Mouse (Mus musculus): ENCODE results near the gene Syce2. TPM values are rescaled to one million over a fixed set of nuclear protein-coding genes. Genes with fewer than 3 reads are reported as not detected.
A peak's percentile ranks its signal among the peaks of the same experiment; 100 is the strongest.

The Syce2 gene
- polyA plus RNA-seq, 1 experiment from 2014 or later = 72.1 TPM

DNA sequence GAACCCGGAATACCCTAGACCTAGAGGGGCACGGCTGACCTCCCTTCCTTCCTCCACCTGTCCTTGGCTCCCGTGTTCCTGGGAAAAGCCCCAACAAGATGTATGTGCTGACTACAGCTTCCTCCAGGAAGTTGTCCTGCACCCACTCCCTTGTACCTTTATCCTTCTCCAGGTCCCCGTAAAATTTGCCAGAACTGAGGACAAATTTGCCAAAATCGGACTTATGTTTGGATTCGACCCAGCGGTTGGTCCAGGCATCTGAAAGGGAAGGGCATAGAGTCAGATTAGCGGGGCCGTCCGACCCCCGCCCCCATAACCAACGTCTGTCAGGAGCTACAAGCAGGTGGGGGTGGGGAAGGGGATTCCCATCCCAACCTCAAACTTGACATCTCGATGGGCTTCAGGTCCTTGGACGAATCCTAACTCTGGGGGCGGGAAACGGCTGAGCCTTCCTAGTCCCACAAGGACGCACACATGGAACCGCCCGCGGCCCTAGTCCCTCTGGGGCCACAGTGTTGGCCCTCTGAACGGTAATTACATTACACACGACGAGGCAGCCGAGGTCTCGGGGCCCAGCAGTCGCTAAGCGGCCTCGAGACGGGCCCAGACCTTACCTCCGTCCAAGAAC lies 25.7 kb upstream of the Syce2 start:
- peaks cover 30% of the 10 kb centered on the region for H3K4me1 ChIP-seq
- H3K9me3 ChIP-seq = no peaks in the 10 kb centered on the region
- no peaks in the 10 kb centered on the region for H3K27me3 ChIP-seq
- peak; percentile 19; the same call in 1 of the 2 replicates for ATAC-seq (ENCODE audit: borderline replicate concordance, extremely low read depth, low FRiP score, low TSS enrichment)
- peak overlapping the region; percentile 77 for H3K27ac ChIP-seq
- WGBS = under 1% methylated on average over 30 of the region's 30 CpGs
- peak overlapping the region; percentile 82 for H3K4me3 ChIP-seq
- H3K36me3 ChIP-seq = peaks cover 42% of the 10 kb centered on the region
- peak overlapping the region; percentile 66 for H3K4me2 ChIP-seq
- H3K9ac ChIP-seq = peak overlapping the region; percentile 90

GRCm38 (mm10) chr8:84846722-84847572 lies 25.0 kb upstream of the Syce2 start, which contains the start of gene Calr:
Calr (minus strand) TSS chr8:84846934.
- peak within 1 kb of the TSS; percentile 66 for H3K4me2 ChIP-seq
- H3K4me3 ChIP-seq = peak within 1 kb of the TSS; percentile 82
- no peaks in the 10 kb centered on the region for H3K27me3 ChIP-seq
- peak; percentile 100 for ATAC-seq (ENCODE audit: borderline replicate concordance, extremely low read depth, low FRiP score, low TSS enrichment)
- H3K9me3 ChIP-seq = no peaks in the 10 kb centered on the region
- H3K36me3 ChIP-seq = peaks cover 34% of the 10 kb centered on the region
- WGBS = under 1% methylated on average over 55 of the region's 55 CpGs
- H3K27ac ChIP-seq = peak within 1 kb of the TSS; percentile 82
- H3K4me1 ChIP-seq = peaks cover 30% of the 10 kb centered on the region
- H3K9ac ChIP-seq = peak within 1 kb of the TSS; percentile 90

- Histone ChIP-seq H3K4me3 (peak overlapping the region; percentile 82), H3K36me3 (peaks cover 25% of the 10 kb centered on the region), H3K4me1 (peaks cover 30% of the 10 kb centered on the region), H3K27me3 (no peaks in the 10 kb centered on the region), H3K9me3 (no peaks in the 10 kb centered on the region), H3K4me2 (peak overlapping the region; percentile 66), H3K9ac (peak overlapping the region; percentile 64), H3K27ac (peak overlapping the region; percentile 82)
- ATAC-seq (ENCODE audit: borderline replicate concordance, extremely low read depth, low FRiP score, low TSS enrichment) = no peak
- 37% methylated on average over 6 of the region's 6 CpGs for WGBS
These were observed 24.1 kb upstream of the Syce2 start for GRCm38 (mm10) chr8:84847684-84848435.

- Histone ChIP-seq H3K27ac (no peak overlapping the region), H3K36me3 (peaks cover 20% of the 10 kb centered on the region), H3K4me3 (peak overlapping the region; percentile 91), H3K9ac (no peak overlapping the region), H3K9me3 (no peaks in the 10 kb centered on the region), H3K27me3 (no peaks in the 10 kb centered on the region), H3K4me1 (peaks cover 12% of the 10 kb centered on the region), H3K4me2 (no peak overlapping the region)
- 91% methylated on average over 3 of the region's 3 CpGs for WGBS
- no peak for ATAC-seq (ENCODE audit: borderline replicate concordance, extremely low read depth, low FRiP score, low TSS enrichment)
These were observed 15.5 kb upstream of the Syce2 start for GRCm38 (mm10) chr8:84856434-84856833.

DNA sequence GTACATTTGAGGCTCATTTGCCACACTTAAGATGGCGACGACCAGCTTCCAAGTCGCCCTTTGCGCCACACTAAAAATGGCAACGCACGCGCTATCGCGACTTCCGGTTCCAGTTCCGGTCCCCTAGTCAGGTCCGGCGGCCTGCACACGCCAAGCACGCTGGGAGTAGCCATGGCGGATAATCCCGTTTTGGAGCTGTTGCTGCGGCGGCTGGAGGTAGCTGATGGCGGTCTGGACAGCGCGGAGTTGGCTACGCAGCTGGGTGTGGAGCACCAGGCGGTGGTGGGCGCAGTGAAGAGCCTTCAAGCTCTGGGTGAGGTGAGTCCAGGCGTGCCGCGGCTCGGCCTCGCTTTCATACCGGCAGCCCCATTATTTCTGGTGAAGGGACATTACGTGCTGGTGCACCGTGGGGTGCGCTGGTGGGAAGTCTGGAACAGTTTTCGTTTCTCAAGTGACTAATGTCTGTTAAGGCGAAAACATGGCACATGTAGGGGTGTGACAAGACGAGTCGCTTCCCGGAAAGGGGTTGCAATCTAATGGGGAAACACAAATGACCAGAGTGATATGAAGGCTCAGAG lies 15.0 kb upstream of the Syce2 start, which contains the start of gene Farsa:
Farsa (plus strand) TSS at position 126 of the 578 bp plus-strand sequence.
- under 1% methylated on average over 39 of the region's 39 CpGs for WGBS
- H3K4me2 ChIP-seq = peak within 1 kb of the TSS; percentile 75
- peak; percentile 91 for ATAC-seq (ENCODE audit: borderline replicate concordance, extremely low read depth, low FRiP score, low TSS enrichment)

GRCm38 (mm10) chr8:84872309-84872965 lies 526 bp downstream of the Syce2 start:
- Histone ChIP-seq H3K4me2 (peak overlapping the region; percentile 100), H3K4me3 (peak overlapping the region; percentile 54), H3K9ac (peak overlapping the region; percentile 58), H3K4me1 (peaks cover 20% of the 10 kb centered on the region), H3K9me3 (no peaks in the 10 kb centered on the region), H3K27me3 (no peaks in the 10 kb centered on the region), H3K27ac (0 out of 2 replicates have a peak overlapping the region, but pooled peaks have one; percentile 30), H3K36me3 (peaks cover 20% of the 10 kb centered on the region)
- ATAC-seq (ENCODE audit: borderline replicate concordance, extremely low read depth, low FRiP score, low TSS enrichment) = peak; percentile 66; the same call in 1 of the 2 replicates
- 1% methylated on average over 53 of the region's 54 CpGs for WGBS

More for the DNA sequence above, 15.0 kb upstream of the Syce2 start, which contains the start of gene Farsa:
- Histone ChIP-seq H3K4me3 (peak within 1 kb of the TSS; percentile 91), H3K9ac (peak within 1 kb of the TSS; percentile 93), H3K36me3 (peaks cover 25% of the 10 kb centered on the region), H3K27me3 (no peaks in the 10 kb centered on the region), H3K9me3 (no peaks in the 10 kb centered on the region), H3K4me1 (peaks cover 12% of the 10 kb centered on the region), H3K27ac (peak within 1 kb of the TSS; percentile 68; the same call in 1 of the 2 replicates)

- Histone ChIP-seq H3K36me3 (peaks cover 14% of the 10 kb centered on the region), H3K4me3 (peak overlapping the region; percentile 54), H3K4me2 (peak overlapping the region; percentile 100), H3K9ac (no peak overlapping the region), H3K27ac (no peak overlapping the region), H3K4me1 (peaks cover 20% of the 10 kb centered on the region), H3K9me3 (no peaks in the 10 kb centered on the region), H3K27me3 (no peaks in the 10 kb centered on the region)
- 64% methylated on average over 4 of the region's 4 CpGs for WGBS
- ATAC-seq (ENCODE audit: borderline replicate concordance, extremely low read depth, low FRiP score, low TSS enrichment) = no peak
These were observed 1.1 kb downstream of the Syce2 start for GRCm38 (mm10) chr8:84873016-84873415.

GRCm38 (mm10) chr8:84874339-84874738 lies 2.4 kb downstream of the Syce2 start:
- Histone ChIP-seq H3K27ac (no peak overlapping the region), H3K9me3 (no peaks in the 10 kb centered on the region), H3K4me1 (peaks cover 20% of the 10 kb centered on the region), H3K36me3 (peaks cover 4% of the 10 kb centered on the region; the same call in 1 of the 2 replicates), H3K27me3 (no peaks in the 10 kb centered on the region), H3K4me2 (no peak overlapping the region), H3K9ac (no peak overlapping the region), H3K4me3 (no peak overlapping the region)
- no peak for ATAC-seq (ENCODE audit: borderline replicate concordance, extremely low read depth, low FRiP score, low TSS enrichment)
- WGBS = 84% methylated on average over 3 of the region's 3 CpGs

- Histone ChIP-seq H3K27me3 (no peaks in the 10 kb centered on the region), H3K27ac (no peak overlapping the region), H3K9me3 (no peaks in the 10 kb centered on the region), H3K4me3 (no peak overlapping the region), H3K4me1 (peaks cover 10% of the 10 kb centered on the region), H3K36me3 (no peaks in the 10 kb centered on the region), H3K9ac (no peak overlapping the region), H3K4me2 (no peak overlapping the region)
- 67% methylated on average over 3 of the region's 3 CpGs for WGBS
- no peak for ATAC-seq (ENCODE audit: borderline replicate concordance, extremely low read depth, low FRiP score, low TSS enrichment)
These were observed 5.6 kb downstream of the Syce2 start for GRCm38 (mm10) chr8:84877297-84878035.

DNA sequence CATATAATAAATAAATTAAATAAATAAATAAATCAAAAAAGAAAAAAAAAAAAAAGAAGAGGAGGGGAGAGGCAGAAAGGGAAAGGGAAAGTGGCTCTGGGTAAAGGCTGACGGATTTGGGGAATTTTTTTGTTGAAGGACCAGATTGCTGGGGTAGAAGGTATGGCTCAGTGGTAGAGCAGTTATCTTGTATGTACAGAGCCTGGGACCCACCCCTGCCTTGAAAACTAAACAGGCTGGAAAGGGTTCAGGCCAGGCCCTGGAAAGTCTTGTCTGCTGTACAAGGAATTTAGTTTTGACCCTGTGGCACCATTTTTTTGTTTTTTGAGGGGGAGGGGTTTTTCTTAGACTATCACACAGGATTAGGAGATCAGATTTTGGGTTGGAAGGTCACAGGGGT lies 7.0 kb downstream of the Syce2 start:
- no peaks in the 10 kb centered on the region for H3K27me3 ChIP-seq
- no peaks in the 10 kb centered on the region for H3K9me3 ChIP-seq
- ATAC-seq (ENCODE audit: borderline replicate concordance, extremely low read depth, low FRiP score, low TSS enrichment) = no peak
- no peaks in the 10 kb centered on the region for H3K36me3 ChIP-seq
- H3K9ac ChIP-seq = no peak overlapping the region
- H3K4me1 ChIP-seq = no peaks in the 10 kb centered on the region
- H3K4me3 ChIP-seq = no peak overlapping the region
- no peak overlapping the region for H3K4me2 ChIP-seq
- WGBS = 71% methylated on average over 1 of the region's 1 CpGs
- no peak overlapping the region for H3K27ac ChIP-seq

Measured in lung, embryonic 15.5 days (tissue).